31 mouse cellular contexts compared by ENCODE assay signal in genomic region chr6:90600351-90600750, GRCm38 (mm10). TPM values are rescaled to one million over a fixed set of nuclear protein-coding genes. Genes with fewer than 3 reads are reported as not detected.
A peak's percentile ranks its signal among the peaks of the same experiment; 100 is the strongest.
DNase-seq lines count a peak whose midpoint lies in the region; ATAC-seq and TF ChIP-seq lines count a peak whose summit lies in the region.
"Had no signal": no experiment of that assay in that cellular context is flagged by ENCODE, and none has a peak within 500 bp of the region (broad histone marks: within the 10 kb centered on the region; RNA-seq: fewer than 3 reads in every experiment).

No protein-coding gene starts in this region.

- DNase-seq in adrenal gland, adult 2 months: peak; percentile 68
- DNase-seq in adrenal gland, postnatal 10 days: no peak
- DNase-seq in gastrocnemius, adult 2 months: no peak
- no peak for DNase-seq in gastrocnemius, adult 18-20 months (ENCODE audit: low spot score)
- DNase-seq in liver, embryonic 11.5 days (ENCODE audit: low spot score): no peak
- no peak for DNase-seq in testis, postnatal 10 days (ENCODE audit: low spot score)
- DNase-seq: B cell, adult 2 months; cerebellum, adult 11-12 months; cerebellum, adult 8-10 months; cerebellum, postnatal 10 days; cerebellum, postnatal 36 days; embryo, embryonic 11 days; gastrocnemius, postnatal 14 days; heart, adult 11 months; heart, postnatal 14 days; heart, postnatal 4 days had no signal

- H3K4me1 ChIP-seq in liver, embryonic 16.5 days (ENCODE audit: control insufficient read depth, low read depth, low read length): peaks cover 25% of the 10 kb centered on the region
- peaks cover 4% of the 10 kb centered on the region for H3K4me1 ChIP-seq in liver, embryonic 11.5 days (replicated peaks; ENCODE audit: control insufficient read depth, insufficient read depth, low read length)
- peaks cover 3% of the 10 kb centered on the region for H3K4me1 ChIP-seq in testis, adult 2 months (ENCODE audit: control insufficient read depth, insufficient read depth, low read length)

- no peaks in the 10 kb centered on the region for H3K27me3 ChIP-seq in liver, embryonic 16.5 days (ENCODE audit: control insufficient read depth, insufficient read depth, low read depth, low read length)
- no peaks in the 10 kb centered on the region; the same call in 1 of the 2 replicates for H3K27me3 ChIP-seq in liver, embryonic 11.5 days (replicated peaks; ENCODE audit: control insufficient read depth, insufficient read depth, low read length)
- no peaks in the 10 kb centered on the region for H3K27me3 ChIP-seq in testis, adult 2 months (ENCODE audit: control insufficient read depth, insufficient read depth, low read length)
- H3K27me3 ChIP-seq: forebrain, embryonic 15.5 days; heart, embryonic 12.5 days; heart, embryonic 15.5 days; Patski had no signal

- TF ChIP-seq CTCF in gastrocnemius, adult 2 months (IDR thresholded peaks at IDR 0.05): no peak
- no peak for TF ChIP-seq CTCF in testis, adult 2 months (IDR thresholded peaks at IDR 0.05; ENCODE audit: control insufficient read depth, insufficient read depth, insufficient replicate concordance, low read depth, low read length)

- H3K36me3 ChIP-seq in liver, embryonic 16.5 days (ENCODE audit: control insufficient read depth, insufficient read depth): no peaks in the 10 kb centered on the region
- no peaks in the 10 kb centered on the region for H3K36me3 ChIP-seq in liver, embryonic 11.5 days (ENCODE audit: control insufficient read depth, insufficient read depth, low read length)
- no peaks in the 10 kb centered on the region for H3K36me3 ChIP-seq in testis, adult 2 months (ENCODE audit: control insufficient read depth, insufficient read depth, low read length)
- H3K36me3 ChIP-seq: embryonic facial prominence, embryonic 10.5 days; embryonic facial prominence, embryonic 13.5 days; forebrain, embryonic 12.5 days; forebrain, embryonic 15.5 days; G1E; heart, embryonic 12.5 days; heart, embryonic 15.5 days had no signal

- H3K4me2 ChIP-seq in liver, embryonic 16.5 days (ENCODE audit: low read depth, low read length): no peak overlapping the region
- H3K4me2 ChIP-seq in liver, embryonic 11.5 days: no peak overlapping the region
- H3K4me2 ChIP-seq: embryonic facial prominence, embryonic 13.5 days; forebrain, embryonic 12.5 days; forebrain, embryonic 15.5 days; heart, embryonic 12.5 days; heart, embryonic 15.5 days; hindbrain, embryonic 14.5 days had no signal

- intact Hi-C loops in gastrocnemius, adult 2 months (cut with DNase I): loop anchor here (5.0 kb wide), 1 partner anchor 138 kb away; the partner anchor contains the start of gene Klf15

- no peak; the same call in 1 of the 2 replicates for TF ChIP-seq POLR2A in testis, adult 2 months (IDR thresholded peaks at IDR 0.05; ENCODE audit: control insufficient read depth, low read depth, low read length)

- H3K4me3 ChIP-seq in gastrocnemius, adult 2 months: no peak overlapping the region
- no peak overlapping the region for H3K4me3 ChIP-seq in liver, embryonic 16.5 days (ENCODE audit: low read depth, low read length)
- no peak overlapping the region for H3K4me3 ChIP-seq in liver, embryonic 11.5 days (ENCODE audit: low read depth, low read length)
- peak overlapping the region; percentile 56 for H3K4me3 ChIP-seq in testis, adult 2 months (ENCODE audit: control insufficient read depth, low read depth, low read length)
- H3K4me3 ChIP-seq: embryonic facial prominence, embryonic 10.5 days; embryonic facial prominence, embryonic 13.5 days; erythroblast, embryonic 14.5 days; forebrain, embryonic 12.5 days; forebrain, embryonic 15.5 days; heart, embryonic 12.5 days; heart, embryonic 15.5 days had no signal

- peak; percentile 7; the same call in 1 of the 2 replicates for ATAC-seq in liver, embryonic 16.5 days (ENCODE audit: low read depth)
- no peak for ATAC-seq in liver, embryonic 11.5 days (replicated peaks; ENCODE audit: low FRiP score)
- ATAC-seq: forebrain, embryonic 15.5 days; hindbrain, postnatal 0 days; inflammation-experienced regulatory T-cells, adult 6 months; intestine, embryonic 16.5 days; Patski had no signal

- H3K9me3 ChIP-seq in liver, embryonic 16.5 days (replicated peaks; ENCODE audit: control insufficient read depth, low read length): no peaks in the 10 kb centered on the region; the same call in 1 of the 2 replicates
- H3K9me3 ChIP-seq in liver, embryonic 11.5 days (ENCODE audit: control insufficient read depth, low read length): no peaks in the 10 kb centered on the region
- H3K9me3 ChIP-seq: embryonic facial prominence, embryonic 13.5 days; forebrain, embryonic 12.5 days; forebrain, embryonic 15.5 days; heart, embryonic 15.5 days had no signal

- H3K27ac ChIP-seq in gastrocnemius, adult 2 months: peak overlapping the region; percentile 98
- H3K27ac ChIP-seq in liver, embryonic 16.5 days (ENCODE audit: low read length): peak overlapping the region; percentile 38; the same call in 1 of the 2 replicates
- no peak overlapping the region for H3K27ac ChIP-seq in liver, embryonic 11.5 days (ENCODE audit: low read depth, low read length)
- no peak overlapping the region for H3K27ac ChIP-seq in testis, adult 2 months (ENCODE audit: control insufficient read depth, insufficient read depth, low read depth, low read length)
- H3K27ac ChIP-seq: embryonic facial prominence, embryonic 10.5 days; embryonic facial prominence, embryonic 13.5 days; forebrain, embryonic 12.5 days; forebrain, embryonic 15.5 days; heart, embryonic 15.5 days; hindbrain, embryonic 14.5 days; hindbrain, postnatal 0 days had no signal

- H3K9ac ChIP-seq in liver, embryonic 16.5 days (ENCODE audit: low read depth, low read length): no peak overlapping the region
- no peak overlapping the region for H3K9ac ChIP-seq in liver, embryonic 11.5 days (ENCODE audit: low read depth, low read length)
- H3K9ac ChIP-seq: embryonic facial prominence, embryonic 13.5 days; forebrain, embryonic 12.5 days; forebrain, embryonic 15.5 days; heart, embryonic 12.5 days; heart, embryonic 15.5 days; hindbrain, embryonic 14.5 days had no signal

- 41% methylated on average over 4 of the region's 4 CpGs for WGBS in liver, embryonic 16.5 days (ENCODE audit: insufficient replicate concordance)
- WGBS in liver, embryonic 11.5 days: 69% methylated on average over 4 of the region's 4 CpGs

RNA-seq across cellular contexts. Expression of gene Slc41a3, which starts 4.2 kb away (rescaled TPM):
- total RNA-seq in adrenal gland, adult 2 months (2021): 10 to 100 TPM; 29.1 to 30.2 TPM
- 52.0 and 62.7 TPM in 2 replicates for polyA plus RNA-seq in adrenal gland, adult 2 months (2012; rRNA removed)
- total RNA-seq in adrenal gland, postnatal 10 days (2021): 10 to 100 TPM; 20.8 to 25.2 TPM
- total RNA-seq in gastrocnemius, adult 2 months (2021): 100 to 1,000 TPM in 1 of 2 experiments, 10 to 100 TPM in 1; 75.0 to 118 TPM
- total RNA-seq in gastrocnemius, adult 18-20 months (2021): 10 to 100 TPM; 83.4 to 93.7 TPM
- polyA plus RNA-seq in liver, embryonic 16.5 days (2015; fragmentation: Nextera tagmentation; extraction: Ambion mirVana): 46.0 and 49.8 TPM in 2 replicates
- polyA plus RNA-seq in liver, embryonic 11.5 days (2014; fragmentation: Nextera tagmentation; extraction: Ambion mirVana): 43.0 and 46.2 TPM in 2 replicates
- polyA plus RNA-seq in testis, adult 2 months (2012; rRNA removed): 73.3 and 79.5 TPM in 2 replicates

Comparison
In these comparisons a context has a peak if more than half of its experiments do, and no peak if none do; other contexts are left out.
1. H3K27ac ChIP-seq: peak in gastrocnemius, adult 2 months (single experiment) and liver, embryonic 16.5 days (single experiment); none in liver, embryonic 11.5 days (single experiment) and testis, adult 2 months (single experiment).